Mouse (Mus musculus) olfactory bulb, adult 2 months (tissue): ENCODE data around the gene Auts2. TPM values are rescaled to one million over a fixed set of nuclear protein-coding genes. Genes with fewer than 3 reads are reported as not detected.

Experiments
- H3K27ac ChIP-seq: fragments of 200-500 bp; 2 replicates; pipeline ENCODE4 v1.5.1; 2012; ENCODE audit warnings: low read depth, low read length; ENCODE audit not compliant: insufficient read depth
- H3K4me1 ChIP-seq: fragments of 200-500 bp; 2 replicates; pipeline ENCODE4 v1.6.1; 2012; ENCODE audit warnings: low read length; ENCODE audit not compliant: control insufficient read depth, insufficient read depth
- H3K4me3 ChIP-seq: fragments of 200-500 bp; 2 replicates; pipeline ENCODE4 v1.5.1; 2012; ENCODE audit warnings: mild to moderate bottlenecking, low read depth, low read length, moderate library complexity; ENCODE audit not compliant: insufficient read depth
- CTCF ChIP-seq: fragments of 200-500 bp; IDR thresholded peaks from 2 replicates; pipeline ENCODE4 v1.5.1; 2012; ENCODE audit warnings: low read depth, mild to moderate bottlenecking, low read length, moderate library complexity; ENCODE audit not compliant: insufficient read depth
- POLR2A ChIP-seq: fragments of 200-500 bp; IDR thresholded peaks from 2 replicates; pipeline ENCODE4 v1.6.1; 2012; ENCODE audit warnings: mild to moderate bottlenecking, low read depth, low read length, moderate library complexity; ENCODE audit not compliant: insufficient read depth
- WGBS: fragments of 180-500 bp; shearing (Covaris S2); methylation state at CpG from one replicate; pipeline ENCODE4 v1.1.7; 2018; 5-methylcytosine and 5-hydroxymethylcytosine counted together
- polyA plus RNA-seq: library from polyadenylated mRNA; stranded (reverse); fragments of >200 nt; gene quantifications from 2 replicates; pipeline ENCODE4 v1.2.4, GENCODE M21; 2012; ENCODE audit warnings: low replicate concordance; ENCODE audit not compliant: missing spikeins, insufficient read depth, insufficient read length

Gene Auts2
- polyA plus RNA-seq, 1 experiment: not detected

- H3K27ac ChIP-seq: no peak overlapping the region
- TF ChIP-seq CTCF: no peak
- no peak overlapping the region for H3K4me3 ChIP-seq
- WGBS: 66% methylated on average over 7 of the region's 7 CpGs
- H3K4me1 ChIP-seq: peaks cover 12% of the 10 kb centered on the region
Measured at GRCm38 (mm10) chr5:131732631-131733323, 810.4 kb downstream of the Auts2 start.

GRCm38 (mm10) chr5:131729456-131729855, 813.7 kb downstream of the Auts2 start:
- Histone ChIP-seq H3K4me1 (peaks cover 10% of the 10 kb centered on the region), H3K4me3 (no peak overlapping the region), H3K27ac (no peak overlapping the region)
- no peak for TF ChIP-seq POLR2A
- WGBS: 92% methylated on average over 4 of the region's 4 CpGs

- H3K4me3 ChIP-seq: no peak overlapping the region
- peaks cover 2% of the 10 kb centered on the region for H3K4me1 ChIP-seq
- no peak overlapping the region for H3K27ac ChIP-seq
- 69% methylated on average over 4 of the region's 4 CpGs for WGBS
- TF ChIP-seq POLR2A (no peak), CTCF (no peak)
Measured at GRCm38 (mm10) chr5:131727909-131728308, 815.2 kb downstream of the Auts2 start.

- WGBS: 97% methylated on average over 1 of the region's 1 CpGs
- TF ChIP-seq CTCF (no peak), POLR2A (no peak)
- Histone ChIP-seq H3K4me1 (peaks cover 3% of the 10 kb centered on the region; the same call in 1 of the 2 replicates), H3K4me3 (no peak overlapping the region), H3K27ac (no peak overlapping the region)
Measured at GRCm38 (mm10) chr5:131724508-131724907, 818.6 kb downstream of the Auts2 start.

- WGBS: 92% methylated on average over 6 of the region's 6 CpGs
- TF ChIP-seq POLR2A (no peak), CTCF (no peak)
- Histone ChIP-seq H3K27ac (no peak overlapping the region), H3K4me3 (no peak overlapping the region), H3K4me1 (peaks cover 12% of the 10 kb centered on the region)
Measured at GRCm38 (mm10) chr5:131722791-131723190, 820.4 kb downstream of the Auts2 start.

GRCm38 (mm10) chr5:131722361-131722760, 820.8 kb downstream of the Auts2 start:
- WGBS: 80% methylated on average over 4 of the region's 4 CpGs
- Histone ChIP-seq H3K27ac (no peak overlapping the region), H3K4me3 (no peak overlapping the region), H3K4me1 (peaks cover 16% of the 10 kb centered on the region)
- no peak for TF ChIP-seq CTCF
- no peak for TF ChIP-seq POLR2A

GRCm38 (mm10) chr5:131718013-131718412, 825.1 kb downstream of the Auts2 start:
- TF ChIP-seq POLR2A (no peak), CTCF (no peak)
- Histone ChIP-seq H3K4me3 (no peak overlapping the region), H3K4me1 (peaks cover 22% of the 10 kb centered on the region), H3K27ac (peak overlapping the region; percentile 60; the same call in 1 of the 2 replicates)
- WGBS: 36% methylated on average over 13 of the region's 13 CpGs

GRCm38 (mm10) chr5:131717359-131717965, 825.7 kb downstream of the Auts2 start:
- TF ChIP-seq CTCF: no peak
- TF ChIP-seq POLR2A: no peak
- WGBS: 34% methylated on average over 19 of the region's 19 CpGs
- peaks cover 22% of the 10 kb centered on the region for H3K4me1 ChIP-seq
- no peak overlapping the region for H3K4me3 ChIP-seq
- H3K27ac ChIP-seq: peak overlapping the region; percentile 60; the same call in 1 of the 2 replicates

GRCm38 (mm10) chr5:131714979-131715378, 828.2 kb downstream of the Auts2 start:
- 93% methylated on average over 5 of the region's 5 CpGs for WGBS
- Histone ChIP-seq H3K4me1 (peaks cover 22% of the 10 kb centered on the region), H3K27ac (no peak overlapping the region), H3K4me3 (no peak overlapping the region)
- TF ChIP-seq CTCF (no peak), POLR2A (no peak)
